Mouse (Mus musculus) right cerebral cortex, postnatal 36 days (tissue): ENCODE measurements at regions not wholly inside any gene's neighbourhood (a gene's known extent, or its start where the extent isn't known, plus 50 kb on each side); places are given as distances from the start of the nearest gene placed in this dataset.
A peak's percentile ranks its signal among the peaks of the same experiment; 100 is the strongest.

Source experiments
- DNase-seq, 2 experiments: peaks; one replicate each; pipeline ENCODE4 v3.0.0; 2022; ENCODE audit warnings: low spot score in 2 of 2, mixed read lengths in 1 of 2

- no peak for DNase-seq
These were observed 238.6 kb upstream of the Jmjd1c start for GRCm38 (mm10) chr10:66857330-66857729.

DNA sequence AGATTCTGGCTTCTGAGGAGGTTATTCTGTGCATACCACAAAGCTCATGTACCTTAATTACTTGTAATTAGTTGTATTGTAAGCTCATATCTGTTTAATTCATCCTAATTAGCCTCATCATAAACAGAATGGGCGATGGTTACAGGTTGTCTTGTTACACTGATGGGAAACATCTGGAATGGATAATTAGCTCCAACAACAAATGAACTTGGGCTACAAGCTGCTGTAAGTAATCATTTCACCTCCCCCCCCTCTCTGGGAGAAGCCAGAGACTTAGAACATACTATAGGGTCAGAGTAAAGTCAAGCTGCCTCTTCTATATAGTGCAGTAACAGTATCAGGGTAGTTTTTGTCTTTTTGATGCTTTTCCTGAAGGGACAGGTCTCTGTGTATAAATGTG, 234.5 kb upstream of the Jmjd1c start:
- no peak for DNase-seq

DNA sequence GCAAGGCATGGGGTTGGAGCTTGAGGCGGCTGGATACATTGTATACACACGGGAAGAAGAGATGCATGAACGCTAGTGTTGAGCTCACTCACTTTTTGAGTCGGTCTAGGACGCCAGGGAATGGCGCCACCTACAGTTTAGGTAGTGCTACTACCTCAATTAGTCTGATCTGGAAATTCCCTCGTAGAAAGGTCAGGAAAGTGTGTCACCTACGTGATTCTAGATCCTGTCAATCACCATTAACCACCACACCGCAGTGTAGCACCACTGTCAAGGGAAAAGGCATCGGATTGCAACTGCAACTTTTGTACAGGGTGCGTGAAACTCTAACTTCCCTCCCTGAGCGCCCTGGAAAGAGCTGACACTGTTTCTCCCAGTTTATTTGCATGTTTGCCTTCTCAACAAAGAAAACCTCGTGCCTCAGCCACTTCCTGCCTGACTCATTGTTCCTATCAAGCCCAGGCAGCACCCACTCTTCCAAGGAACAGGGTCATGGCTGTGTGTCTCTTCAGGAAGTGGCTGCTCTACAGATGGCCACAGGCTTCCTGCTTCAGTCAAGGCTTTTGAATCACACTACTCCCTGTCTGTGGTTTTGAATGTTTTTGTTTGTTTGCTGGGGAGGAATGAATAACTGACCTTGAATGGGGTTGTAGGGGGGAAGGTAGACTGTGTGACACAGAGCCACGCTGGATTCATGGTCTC, 231.6 kb upstream of the Jmjd1c start:
- no peak for DNase-seq

- no peak for DNase-seq
These were observed 230.8 kb upstream of the Jmjd1c start for GRCm38 (mm10) chr10:66865010-66865582.

DNA sequence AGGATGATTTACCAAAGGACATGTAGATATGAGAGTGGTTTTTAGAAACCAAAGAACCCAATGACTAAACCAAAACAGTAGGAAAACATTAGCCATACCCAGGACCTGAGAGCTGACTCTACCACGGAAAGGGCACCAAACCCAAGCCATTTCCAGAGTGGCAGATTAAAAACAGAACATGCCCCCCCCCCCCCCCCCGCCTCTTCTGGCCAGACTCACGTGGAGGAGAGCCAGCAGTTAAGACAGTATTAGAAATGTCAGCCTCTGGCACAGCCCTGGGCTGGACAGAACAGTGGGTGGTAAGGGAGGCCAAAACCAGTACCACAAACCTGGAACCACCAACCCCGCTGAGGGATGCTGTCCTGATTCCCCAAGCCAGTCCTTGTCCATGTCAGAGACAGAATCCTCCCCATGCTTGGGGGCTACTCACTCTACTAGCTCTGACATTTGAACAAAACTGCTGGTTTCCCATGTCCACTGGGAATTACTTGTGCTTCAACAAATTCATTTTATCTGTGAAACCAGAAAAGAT, 224.7 kb upstream of the Jmjd1c start:
- no peak for DNase-seq

DNA sequence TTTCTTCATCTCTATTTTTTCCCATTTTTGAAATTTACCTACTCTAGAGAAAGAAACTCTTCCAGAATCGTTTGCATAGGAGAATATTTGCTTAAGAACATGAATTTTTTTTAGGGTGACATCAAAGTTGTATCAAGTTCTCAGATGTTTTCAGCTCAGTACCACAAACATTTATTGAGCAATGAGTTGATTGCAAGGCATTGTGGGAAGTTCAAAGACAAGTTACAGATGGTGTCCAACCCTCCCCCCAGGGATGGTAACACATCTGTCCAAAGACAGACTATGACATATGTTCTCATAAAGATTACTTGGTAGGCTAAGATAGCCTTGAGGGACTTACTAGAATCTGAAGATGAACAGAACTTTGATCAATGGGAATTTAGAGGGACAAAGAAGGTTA, 224.3 kb upstream of the Jmjd1c start:
- no peak for DNase-seq

DNA sequence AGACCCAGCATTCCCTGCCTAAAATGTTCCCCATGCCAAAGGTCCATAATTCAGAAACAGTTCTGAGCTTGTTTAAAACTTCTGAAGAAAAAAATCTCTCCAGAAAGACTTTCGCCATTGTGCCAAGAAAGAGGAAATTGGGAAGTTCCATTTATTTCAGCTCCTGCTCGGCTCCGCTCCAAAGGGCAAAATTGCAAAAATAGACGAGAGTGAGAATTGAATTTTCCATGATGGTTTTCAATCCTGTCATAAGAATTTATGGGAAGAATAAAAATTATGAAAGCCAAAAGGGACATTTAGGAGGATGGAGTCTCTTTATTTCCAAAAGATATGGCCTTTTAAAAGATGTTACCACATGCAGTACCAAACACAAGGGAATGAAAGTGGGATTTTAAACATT, 222.5 kb upstream of the Jmjd1c start:
- no peak for DNase-seq

DNA sequence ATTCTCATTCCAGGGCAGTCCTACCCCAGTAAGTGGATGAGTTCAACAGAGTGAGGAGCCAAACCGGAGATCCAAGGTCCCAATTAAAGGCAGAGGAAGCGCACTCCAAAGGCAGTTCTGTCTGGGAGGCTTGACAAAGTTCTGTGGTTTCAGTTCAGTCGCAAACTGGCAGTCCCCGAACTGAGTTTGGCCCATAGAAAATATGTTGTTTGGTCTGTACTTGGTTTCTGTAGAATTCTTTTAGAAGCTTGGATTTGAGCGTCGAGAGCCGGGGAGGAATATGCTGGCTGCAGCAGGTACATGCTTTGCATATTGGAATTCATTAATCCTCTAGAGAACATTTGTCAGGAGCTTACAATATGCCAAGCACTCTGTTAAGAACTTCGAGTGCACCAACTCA, 216.9 kb upstream of the Jmjd1c start:
- no peak for DNase-seq

DNA sequence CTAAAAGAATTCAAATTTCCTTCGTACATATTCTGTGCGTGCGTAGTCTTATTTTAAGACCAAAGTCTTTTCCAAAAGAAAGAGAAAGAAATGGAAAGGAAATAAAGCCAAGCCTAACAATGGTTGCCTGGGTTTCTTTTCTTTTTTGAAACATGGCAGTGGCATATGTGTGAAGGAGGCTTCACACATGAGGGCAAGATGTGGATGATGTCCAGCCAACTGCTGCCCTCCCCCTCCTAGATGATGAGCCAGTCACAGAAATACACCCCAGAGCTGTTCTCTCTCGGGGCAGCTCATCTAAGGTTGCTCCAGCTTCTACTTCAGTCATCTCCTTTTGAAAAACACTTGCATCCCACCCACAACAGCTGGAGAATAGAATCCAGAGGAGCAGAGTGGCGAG, 213.1 kb upstream of the Jmjd1c start:
- peak in 1 of 2 experiments; percentile 36 for DNase-seq

- DNase-seq = no peak
These were observed 210.3 kb upstream of the Jmjd1c start for GRCm38 (mm10) chr10:66885575-66885974.

DNA sequence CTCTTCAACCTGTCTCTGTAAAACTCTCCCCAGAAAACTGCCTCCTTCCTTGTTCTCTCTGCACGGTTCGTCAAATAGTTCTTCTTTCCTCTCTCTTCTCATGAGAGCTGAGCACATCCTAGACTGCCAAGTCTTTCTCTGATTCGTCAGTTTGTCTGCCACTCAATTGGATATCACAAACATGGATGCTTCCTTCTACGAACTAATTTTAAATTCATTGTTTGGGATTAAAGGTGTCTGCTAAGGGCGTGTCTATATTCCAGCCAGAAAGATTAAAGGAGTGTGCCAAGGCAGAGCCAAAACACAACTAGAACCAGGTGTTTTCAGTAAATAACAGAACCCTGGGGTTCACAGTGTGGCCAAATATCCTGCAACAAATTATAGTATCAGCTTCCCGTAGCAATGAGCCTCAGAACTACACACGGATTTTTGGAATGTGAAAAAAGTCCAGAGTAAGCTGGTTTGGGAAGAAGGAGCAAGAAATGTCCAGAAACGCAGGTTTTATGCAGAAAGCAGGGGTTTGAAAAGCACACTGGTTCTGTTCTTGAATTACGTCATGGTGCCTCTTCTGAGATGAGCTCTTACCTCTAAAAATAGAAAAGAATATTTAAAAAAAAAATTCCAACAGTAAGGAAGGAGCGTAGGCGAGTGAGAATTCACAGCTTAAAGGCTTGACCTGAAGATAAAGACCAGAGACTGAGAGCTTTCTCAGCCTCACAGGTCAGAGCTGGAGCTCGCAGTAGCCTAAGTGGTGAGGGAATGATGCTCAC, 206.0 kb upstream of the Jmjd1c start:
- peak in 1 of 2 experiments; percentile 49 for DNase-seq

- DNase-seq = no peak
These were observed 204.1 kb upstream of the Jmjd1c start for GRCm38 (mm10) chr10:66891811-66892210.

DNA sequence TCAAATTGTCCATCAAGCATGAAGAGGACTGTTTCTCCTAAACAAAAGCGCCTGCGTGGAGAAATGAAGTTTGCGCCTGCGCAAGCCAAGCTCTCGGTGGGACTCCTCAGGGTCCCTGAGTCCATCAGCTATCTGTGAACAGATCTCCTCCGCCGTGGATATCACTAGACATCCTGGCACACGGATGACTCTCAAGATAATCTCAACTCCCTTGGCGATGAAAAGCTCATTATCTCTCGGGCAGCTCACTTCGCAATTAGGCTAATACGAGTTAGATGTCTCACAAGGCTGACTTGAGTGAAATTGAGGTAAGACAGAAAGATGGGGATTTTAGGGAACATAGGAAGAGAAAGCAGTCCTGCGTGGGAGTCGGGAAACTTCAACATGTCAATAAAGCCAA, 202.1 kb upstream of the Jmjd1c start:
- DNase-seq = no peak

GRCm38 (mm10) chr10:66896698-66897622, 199.0 kb upstream of the Jmjd1c start:
- no peak for DNase-seq

GRCm38 (mm10) chr10:66899724-66900123, 196.2 kb upstream of the Jmjd1c start:
- DNase-seq = no peak

GRCm38 (mm10) chr10:66900781-66901180, 195.1 kb upstream of the Jmjd1c start:
- no peak for DNase-seq

DNA sequence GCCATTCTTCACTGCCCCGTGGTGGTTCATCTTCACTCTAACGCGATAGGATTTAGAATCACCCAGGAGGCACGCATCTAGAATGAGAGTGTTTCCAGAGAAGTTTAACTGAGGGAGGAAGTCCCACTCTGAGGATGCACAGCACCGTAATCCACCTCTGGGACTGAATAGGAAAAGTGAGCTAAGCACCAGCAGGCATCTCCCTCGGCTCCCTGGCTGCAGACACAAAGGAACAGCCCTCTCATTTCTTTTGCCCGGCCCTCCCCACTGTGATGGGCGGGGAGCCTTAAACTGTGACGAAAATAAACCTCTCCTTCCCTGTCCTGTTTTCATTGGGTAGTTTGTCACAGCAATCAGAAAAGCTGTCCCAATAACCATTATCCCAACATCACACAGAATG, 194.1 kb upstream of the Jmjd1c start:
- no peak for DNase-seq

DNA sequence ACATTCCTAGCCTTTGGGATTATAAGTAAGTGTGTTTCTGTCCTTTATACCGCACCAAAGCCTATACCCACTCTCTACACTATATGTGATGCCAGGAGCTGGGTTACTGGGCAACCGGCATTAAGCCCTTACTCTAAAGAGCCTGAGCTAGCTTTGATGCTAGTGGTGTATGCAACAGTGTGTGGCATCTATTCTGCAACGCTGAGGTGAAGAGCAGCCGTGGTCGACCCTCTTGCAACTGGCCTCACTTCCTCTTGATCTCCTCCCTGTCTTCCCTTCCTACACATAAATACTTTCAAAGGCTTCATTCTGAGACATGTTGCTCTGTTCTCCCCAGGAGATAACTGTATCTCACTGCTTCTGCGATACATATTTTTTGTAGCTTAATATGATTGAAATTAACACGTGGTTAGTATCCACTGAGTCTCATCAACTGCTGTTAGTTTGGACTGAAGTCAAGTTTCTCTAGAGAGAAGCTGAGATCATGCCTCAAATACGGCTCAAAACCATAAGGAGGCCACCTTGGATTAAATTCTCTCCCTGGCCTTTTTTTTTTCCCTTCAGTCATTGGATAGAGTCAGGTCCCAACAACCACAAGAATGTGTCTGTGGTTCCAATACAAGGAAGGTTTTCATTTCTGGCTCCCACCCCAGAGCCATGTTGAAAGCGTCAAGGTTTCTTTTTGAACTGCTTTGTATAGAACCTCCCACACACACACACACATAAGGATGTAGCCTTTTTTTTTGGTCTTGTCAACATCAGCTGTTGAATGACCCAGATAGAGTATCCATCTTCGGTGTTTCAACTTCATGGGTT, 191.2 kb upstream of the Jmjd1c start:
- no peak for DNase-seq

GRCm38 (mm10) chr10:66907842-66908241, 188.1 kb upstream of the Jmjd1c start:
- no peak for DNase-seq

DNA sequence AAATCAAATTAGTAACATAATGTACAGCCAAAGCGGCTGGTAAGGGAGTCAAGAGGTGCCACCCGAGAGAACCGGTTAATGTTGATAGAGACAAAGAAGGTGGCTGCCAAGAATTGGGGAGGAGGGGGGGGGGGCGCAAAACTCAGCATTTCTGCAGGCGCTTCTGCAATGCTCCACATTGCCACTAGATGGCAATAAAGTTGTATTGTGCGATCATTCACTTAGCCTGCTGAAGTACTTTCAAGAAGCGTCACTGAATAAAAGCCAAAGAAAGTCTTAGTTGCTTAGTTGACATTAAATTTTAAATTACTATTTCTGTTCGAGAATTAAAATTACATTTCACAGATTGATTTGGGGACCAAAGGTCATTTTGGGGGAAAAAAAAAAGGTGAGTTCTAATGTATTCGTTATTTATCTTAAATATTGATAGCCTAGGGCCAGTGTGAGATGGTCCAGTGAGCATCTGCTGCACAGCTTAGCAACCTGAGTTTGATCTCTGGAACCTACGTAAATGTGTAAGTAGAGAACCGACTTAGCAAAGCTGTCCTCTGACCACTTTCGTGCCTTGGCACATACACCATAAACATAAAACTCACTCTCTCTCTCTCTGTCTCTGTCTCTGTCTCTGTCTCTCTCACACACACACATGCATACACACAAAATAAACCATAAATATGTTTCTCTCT, 186.6 kb upstream of the Jmjd1c start:
- DNase-seq = no peak
